20 mouse cellular contexts compared by ENCODE assay signal in genomic region chr4:114584686-114585085, GRCm38 (mm10).
DNase-seq lines count a peak whose midpoint lies in the region; TF ChIP-seq lines count a peak whose summit lies in the region.
"Had no signal": no experiment of that assay in that cellular context is flagged by ENCODE, and none has a peak within 500 bp of the region (broad histone marks: within the 10 kb centered on the region; RNA-seq: fewer than 3 reads in every experiment).

No protein-coding gene starts in this region.

- H3K4me3 ChIP-seq in lung, adult 2 months (replicated peaks; ENCODE audit: extremely low read depth, low read depth, low read length): no peak overlapping the region
- H3K4me3 ChIP-seq: limb, embryonic 12.5 days; liver, embryonic 12.5 days; myocyte; neural tube, embryonic 15.5 days had no signal

- 57% methylated on average over 1 of the region's 1 CpGs for WGBS in lung, adult 2 months

- no peak for TF ChIP-seq CTCF in lung, adult 2 months (IDR thresholded peaks at IDR 0.05; ENCODE audit: insufficient read depth, low read length)

- no peaks in the 10 kb centered on the region for H3K4me1 ChIP-seq in lung, adult 2 months (ENCODE audit: control insufficient read depth, insufficient read depth, low read length)
- H3K4me1 ChIP-seq: liver, embryonic 12.5 days; neural tube, embryonic 15.5 days had no signal

- peak; percentile 26 for DNase-seq in frontal cortex, postnatal 36 days (ENCODE audit: low spot score in 2 of 2)
- DNase-seq in frontal cortex, postnatal 10 days (ENCODE audit: low spot score in 2 of 2): no peak
- DNase-seq in layer of hippocampus, adult 18-20 months (ENCODE audit: low spot score in 2 of 2): peak; percentile 24 to 48
- no peak for DNase-seq in layer of hippocampus, postnatal 25 days (ENCODE audit: extremely low spot score in 1 of 2, low spot score in 1 of 2)
- peak; percentile 32 for DNase-seq in lung, postnatal 10 days
- no peak for DNase-seq in lung, adult 2 months
- peak; percentile 19 for DNase-seq in fat pad, adult 2 months (ENCODE audit: extremely low read depth, low read depth, low spot score)
- DNase-seq in retina, embryonic 14.5 days (ENCODE audit: low spot score): no peak
- DNase-seq: adrenal gland, postnatal 36 days; cerebellum, adult 18-20 months; cerebellum, postnatal 25 days; embryo, embryonic 11 days; kidney, adult 2 months; kidney, postnatal 10 days; lung, embryonic 14.5 days; midbrain, embryonic 14.5 days had no signal

- no peak for TF ChIP-seq POLR2A in lung, adult 2 months (IDR thresholded peaks at IDR 0.05; ENCODE audit: borderline replicate concordance, extremely low read depth, low read depth, low read length)

Comparison
In these comparisons a context has a peak if more than half of its experiments do, and no peak if none do; other contexts are left out.
1. DNase-seq: peak in frontal cortex, postnatal 36 days (2 of 2), layer of hippocampus, adult 18-20 months (2 of 2), lung, postnatal 10 days (single experiment) and fat pad, adult 2 months (single experiment); none in frontal cortex, postnatal 10 days (0 of 2), layer of hippocampus, postnatal 25 days (0 of 2), lung, adult 2 months (single experiment) and retina, embryonic 14.5 days (single experiment).